Mouse (Mus musculus): ENCODE measurements around the gene Evl.

Gene Evl

GRCm38 (mm10) chr12:108651053-108651660, 96.6 kb downstream of the Evl start:
- peak; percentile 58 for DNase-seq (ENCODE audit: low spot score)

GRCm38 (mm10) chr12:108653358-108654335, 99.1 kb downstream of the Evl start:
- no peak for DNase-seq (ENCODE audit: low spot score)

DNA sequence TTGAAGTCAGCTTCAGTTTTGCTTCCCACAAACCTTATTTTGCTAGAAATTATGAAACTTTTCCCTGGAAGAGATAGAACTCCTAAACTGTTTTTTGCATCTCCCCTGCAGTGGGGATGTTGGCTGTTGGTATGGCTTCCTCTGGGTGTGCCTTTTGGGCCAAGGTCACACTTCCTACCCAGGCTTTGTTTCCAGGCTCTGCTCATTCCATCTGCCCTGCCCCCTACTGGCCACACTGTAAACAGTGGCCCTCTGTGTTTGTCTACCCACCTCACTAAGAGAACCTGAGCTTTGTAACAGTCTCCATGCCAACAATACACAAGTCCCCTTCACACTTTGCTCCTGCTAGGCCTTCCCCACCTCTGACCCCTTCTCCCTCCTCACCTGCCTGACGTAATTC, 102.8 kb downstream of the Evl start:
- DNase-seq (ENCODE audit: low spot score), result peak; percentile 46

- DNase-seq (ENCODE audit: low spot score), result no peak
Observed at GRCm38 (mm10) chr12:108668606-108669235, 114.2 kb downstream of the Evl start.

DNA sequence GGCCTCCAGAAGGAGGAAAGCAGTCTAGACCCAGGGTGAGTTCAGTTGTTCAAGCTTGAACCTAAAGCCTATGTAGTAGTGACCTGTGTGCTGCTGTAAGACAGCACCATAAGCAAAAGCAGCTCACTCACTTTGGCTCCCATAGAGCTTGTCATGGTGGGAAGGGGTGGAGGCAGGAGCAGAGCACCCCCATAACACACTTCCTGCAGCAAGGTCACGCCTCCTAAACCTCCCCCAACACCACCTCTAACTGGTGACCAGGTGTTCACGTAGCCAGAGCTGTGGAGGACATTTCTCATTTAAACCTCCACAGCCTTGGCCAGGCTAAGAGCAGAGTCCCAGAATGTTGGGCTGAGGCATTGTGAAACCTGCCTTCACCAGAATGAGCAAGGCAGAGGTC, 117.0 kb downstream of the Evl start:
- DNase-seq (ENCODE audit: low spot score), result no peak

GRCm38 (mm10) chr12:108672908-108673307, 118.4 kb downstream of the Evl start:
- no peak for DNase-seq (ENCODE audit: low spot score)

GRCm38 (mm10) chr12:108673546-108673945, 119.0 kb downstream of the Evl start:
- no peak for DNase-seq (ENCODE audit: low spot score)

DNA sequence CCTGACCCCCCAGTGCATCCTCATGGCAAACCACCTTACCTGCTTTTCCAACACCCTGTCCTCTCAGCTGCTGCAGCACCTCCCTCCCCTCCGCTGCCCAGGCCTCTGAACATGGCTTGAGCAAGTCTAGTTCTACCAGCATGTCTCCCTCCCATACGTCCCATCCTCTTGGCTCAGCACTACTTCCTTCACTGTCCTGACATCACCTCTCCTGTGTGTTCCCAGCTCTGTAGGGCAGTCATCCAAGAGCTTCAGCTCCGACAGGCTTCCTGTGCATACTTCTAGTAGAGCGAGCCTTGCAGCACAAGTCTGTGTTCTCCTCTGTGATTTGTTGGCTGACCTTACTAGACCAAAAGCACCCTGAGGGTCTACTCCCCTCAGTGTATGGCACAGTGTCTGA, 120.0 kb downstream of the Evl start:
- peak; percentile 68 for DNase-seq (ENCODE audit: low spot score)

DNA sequence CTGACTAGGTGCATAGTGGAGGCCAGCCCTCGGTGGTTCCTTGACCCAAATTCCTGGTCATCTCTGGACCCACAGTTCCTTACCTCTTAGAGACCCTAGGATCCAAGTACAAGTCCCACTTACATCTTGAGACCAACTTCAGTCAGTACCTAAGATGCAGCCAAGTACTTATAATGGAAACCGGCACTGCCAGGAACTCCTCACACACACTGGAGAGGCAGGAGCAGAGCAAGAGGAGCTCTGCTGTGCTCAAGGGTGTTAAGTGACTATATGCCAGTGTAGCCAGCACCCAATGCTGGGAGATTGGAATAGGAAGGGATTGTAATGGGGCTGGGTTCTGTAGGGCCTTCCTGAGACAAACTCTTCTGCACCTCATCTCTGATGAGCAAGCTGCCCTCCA, 120.4 kb downstream of the Evl start:
- no peak for DNase-seq (ENCODE audit: low spot score)

DNA sequence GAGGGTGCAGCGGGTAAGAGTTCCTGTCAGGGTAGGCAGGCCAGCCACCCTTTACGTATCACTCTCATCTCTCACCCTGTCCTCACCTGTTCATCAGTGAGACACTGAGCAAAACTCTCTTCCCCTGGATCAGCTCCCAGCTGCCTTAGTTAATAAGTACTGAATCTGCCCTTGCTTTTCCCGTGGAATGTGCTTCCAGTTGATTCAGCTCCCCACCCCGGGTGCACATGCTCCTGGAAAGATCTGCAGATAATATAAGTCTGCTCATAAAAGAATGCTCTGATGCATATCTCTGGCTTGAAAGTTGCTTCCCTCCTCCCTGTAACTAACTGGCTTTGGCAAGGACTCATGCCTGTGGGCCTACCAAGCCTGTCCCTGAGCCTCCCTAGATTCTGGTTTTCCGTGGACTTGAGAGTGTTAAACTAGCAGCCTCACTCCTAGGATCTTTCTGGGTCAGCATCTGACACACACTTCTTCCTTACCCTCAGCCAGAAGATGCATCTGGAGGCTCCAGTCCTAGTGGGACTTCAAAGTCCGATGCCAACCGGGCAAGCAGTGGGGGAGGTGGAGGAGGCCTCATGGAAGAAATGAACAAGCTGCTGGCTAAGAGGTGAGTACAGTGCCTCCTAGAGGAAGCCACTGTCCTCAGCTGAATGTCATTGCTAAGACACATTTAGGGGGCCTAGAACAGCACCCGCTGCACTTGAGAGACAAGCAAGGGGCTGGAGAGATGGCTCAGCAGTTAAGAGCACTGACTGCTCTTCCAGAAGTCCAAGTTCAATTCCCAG, 121.3 kb downstream of the Evl start:
- no peak for DNase-seq (ENCODE audit: low spot score)

- DNase-seq (ENCODE audit: low spot score), result no peak
Observed at GRCm38 (mm10) chr12:108677116-108677515, 122.6 kb downstream of the Evl start.

- DNase-seq (ENCODE audit: low spot score), result no peak
Observed at GRCm38 (mm10) chr12:108678366-108678765, 123.8 kb downstream of the Evl start.

DNA sequence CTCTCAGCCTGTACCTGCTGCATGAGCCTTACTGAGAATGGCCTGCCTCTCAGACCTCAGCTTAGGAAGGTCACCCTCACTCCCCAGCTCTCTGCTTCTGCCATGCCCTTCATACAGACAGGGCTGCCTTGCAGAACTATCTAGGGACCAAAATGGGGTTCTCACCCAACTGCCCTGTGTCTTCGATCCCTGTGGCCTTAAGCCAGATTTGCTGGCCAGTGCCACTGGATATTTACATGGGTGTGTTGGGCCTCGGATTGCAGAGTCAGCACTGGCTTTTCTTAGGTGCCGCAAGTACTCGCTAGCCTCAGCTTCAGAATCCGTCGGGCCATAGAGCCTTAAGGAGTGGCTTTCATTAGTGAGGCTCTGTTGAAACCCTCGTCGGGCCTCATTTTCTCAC, 126.3 kb downstream of the Evl start:
- DNase-seq (ENCODE audit: low spot score), result no peak

DNA sequence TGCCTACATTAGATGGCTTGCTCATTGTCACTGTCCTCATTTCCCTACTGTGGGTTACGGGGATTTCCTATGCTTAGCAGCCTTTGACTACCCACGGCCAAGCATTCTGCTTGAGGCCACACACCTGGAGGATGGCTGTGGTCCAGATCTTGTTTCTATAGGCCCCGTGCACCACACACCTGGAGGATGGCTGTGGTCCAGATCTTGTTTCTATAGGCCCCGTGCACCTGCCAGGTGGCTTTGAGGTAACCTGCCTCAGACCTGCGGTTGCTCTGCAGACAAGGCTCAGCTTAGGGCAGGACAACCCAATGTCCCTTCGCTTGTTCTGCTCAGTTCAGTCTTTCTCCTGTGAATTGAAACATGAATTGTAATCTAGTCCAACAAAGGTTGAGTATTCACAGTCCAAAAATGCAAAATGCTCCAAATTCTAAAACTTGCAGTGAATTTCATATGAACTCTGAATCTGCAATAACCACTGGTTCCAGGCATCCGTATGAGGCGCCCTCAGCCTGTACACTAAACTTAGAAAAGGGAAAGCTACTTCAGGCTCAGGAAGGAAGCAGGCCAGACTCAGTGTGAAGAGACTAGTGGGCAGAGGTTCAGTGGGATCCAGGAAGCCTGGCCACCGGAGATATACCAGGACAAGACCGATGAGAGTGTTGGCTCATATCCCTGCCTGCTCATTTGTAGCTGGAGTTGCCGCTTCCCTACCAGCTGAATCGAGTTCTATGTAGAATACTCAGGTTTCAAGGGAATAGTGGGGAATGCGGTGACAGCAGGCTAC, 127.9 kb downstream of the Evl start:
- DNase-seq (ENCODE audit: low spot score), result no peak

DNA sequence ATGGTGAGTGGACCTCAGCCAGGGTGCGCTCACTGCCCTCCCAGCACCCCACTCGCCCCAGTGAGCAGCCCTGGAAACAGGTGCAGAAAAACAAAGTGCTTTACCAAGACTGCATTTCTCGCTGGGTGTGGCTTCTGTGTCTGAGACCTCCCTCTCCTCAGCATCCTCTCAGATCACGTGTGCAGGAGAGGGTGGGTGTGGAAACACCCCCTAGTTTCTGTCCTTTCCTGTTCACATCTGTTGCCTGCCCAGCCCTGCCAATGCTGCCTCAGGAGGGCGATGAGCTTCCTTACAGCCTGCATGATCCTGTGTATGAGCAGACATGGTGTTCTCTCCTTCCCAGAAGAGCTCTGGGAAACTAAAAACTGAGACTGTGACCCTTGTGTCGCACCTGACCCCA, 131.9 kb downstream of the Evl start:
- no peak for DNase-seq (ENCODE audit: low spot score)

DNA sequence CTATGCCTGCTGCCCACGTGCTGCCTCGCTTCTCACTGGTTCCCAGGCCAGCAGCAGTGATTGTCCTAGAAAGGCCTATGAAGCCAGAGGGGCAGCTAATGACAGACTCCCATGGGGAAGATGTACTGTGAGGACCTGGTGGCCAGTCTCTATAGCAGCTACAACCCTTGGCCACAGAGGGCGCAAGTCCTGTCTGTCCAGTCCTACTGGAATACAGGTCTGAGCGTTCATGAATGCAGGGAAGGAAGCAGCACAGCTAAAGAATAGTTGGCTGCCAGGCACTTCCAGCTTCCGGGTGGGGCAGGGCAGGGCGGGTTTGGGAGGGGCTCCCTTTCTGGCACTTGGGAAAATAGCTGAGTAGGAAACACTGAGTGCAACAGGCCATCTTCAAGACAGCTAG, 132.4 kb downstream of the Evl start:
- DNase-seq (ENCODE audit: low spot score), result peak; percentile 67

DNA sequence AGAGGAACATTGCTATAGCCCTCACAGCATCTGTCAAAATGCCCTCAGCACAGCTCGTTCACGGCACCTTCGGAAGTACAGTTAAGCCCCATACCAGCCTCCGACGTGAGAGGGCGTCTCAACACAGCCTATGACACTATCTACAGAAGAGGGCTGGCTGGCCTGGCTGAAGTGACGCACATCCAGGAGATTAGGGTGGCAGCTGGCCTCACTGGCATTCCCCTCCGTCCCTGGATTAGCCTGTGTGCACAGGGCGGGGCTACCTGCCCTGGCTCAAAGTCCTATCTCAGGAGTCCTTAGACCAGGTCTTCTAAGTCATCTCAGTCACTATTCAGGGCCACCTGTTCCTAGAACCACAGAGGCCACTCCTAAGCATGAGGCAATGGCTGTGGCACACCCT, 134.6 kb downstream of the Evl start:
- peak; percentile 57 for DNase-seq (ENCODE audit: low spot score)

DNA sequence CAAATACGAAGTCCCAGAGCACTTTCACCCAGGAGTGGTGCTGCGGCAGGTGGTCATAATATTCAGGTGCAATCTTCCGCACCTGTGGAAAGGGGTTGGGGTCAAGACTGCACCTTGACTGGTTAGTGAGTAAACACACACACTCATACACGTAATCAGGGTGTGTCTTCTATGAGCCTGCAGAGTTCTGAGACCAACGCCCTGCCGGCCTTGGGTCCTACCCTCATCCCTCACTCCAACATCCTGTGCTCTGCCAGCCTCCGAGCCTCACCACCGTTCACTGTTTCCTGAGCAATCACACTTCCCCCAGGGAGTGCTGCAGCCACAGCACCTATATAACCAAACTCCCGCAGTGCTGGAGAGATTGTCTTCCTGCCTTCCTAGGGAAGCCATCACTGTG, 136.0 kb downstream of the Evl start:
- no peak for DNase-seq (ENCODE audit: low spot score)

GRCm38 (mm10) chr12:108693592-108693991, 139.1 kb downstream of the Evl start:
- DNase-seq (ENCODE audit: low spot score), result no peak

- no peak for DNase-seq (ENCODE audit: low spot score)
Observed at GRCm38 (mm10) chr12:108694223-108694622, 139.7 kb downstream of the Evl start.

DNA sequence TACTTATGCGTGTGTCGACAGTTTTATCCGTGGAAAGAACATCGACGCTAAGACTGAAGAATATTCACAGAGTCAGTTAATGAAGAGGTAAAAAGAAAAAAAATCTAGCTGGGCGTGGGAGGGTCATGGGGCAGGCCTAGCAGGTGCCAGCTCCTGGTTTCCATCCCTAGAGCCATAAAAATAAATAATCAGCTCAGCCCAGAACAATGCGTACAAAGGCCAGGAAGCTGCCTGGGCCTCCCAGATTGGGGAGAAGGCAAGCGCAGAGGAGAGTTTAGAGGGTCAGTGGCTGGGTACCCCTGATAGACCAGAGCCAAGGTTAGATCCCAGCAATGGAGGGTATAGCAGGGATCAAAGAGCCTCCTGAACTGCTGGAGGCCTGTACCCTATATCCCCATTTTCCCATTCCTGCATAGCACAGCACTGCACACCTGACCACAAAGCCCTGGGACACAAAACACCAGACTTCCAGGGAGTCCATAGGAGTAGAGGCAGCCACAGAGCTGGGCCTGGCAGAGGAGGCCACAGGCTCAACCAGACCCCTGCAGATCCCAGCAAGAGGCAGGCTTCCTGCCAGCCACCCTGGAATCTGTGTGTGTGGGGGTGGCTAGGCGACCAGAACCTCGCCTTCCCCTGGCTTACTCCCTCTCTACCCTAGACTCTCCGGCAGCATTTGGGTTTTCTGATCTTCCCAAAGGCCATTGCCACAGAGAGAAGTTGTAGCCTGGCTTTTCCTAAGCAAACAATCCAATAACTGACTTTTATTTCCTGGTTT, 144.4 kb downstream of the Evl start:
- no peak for DNase-seq (ENCODE audit: low spot score)
